Mouse (Mus musculus): ENCODE measurements around the gene Chn2.

Chn2 gene

GRCm38 (mm10) chr6:54231769-54232558 lies 192.6 kb downstream of the Chn2 start:
- DNase-seq (ENCODE audit: low spot score in 2 of 2), result no peak

GRCm38 (mm10) chr6:54236441-54236840 lies 197.1 kb downstream of the Chn2 start:
- DNase-seq (ENCODE audit: low spot score in 2 of 2), result no peak

GRCm38 (mm10) chr6:54241761-54242160 lies 202.4 kb downstream of the Chn2 start:
- DNase-seq (ENCODE audit: low spot score in 2 of 2), result no peak

- peak in 1 of 2 experiments; percentile 41 for DNase-seq (ENCODE audit: low spot score in 2 of 2)
Observed at GRCm38 (mm10) chr6:54242286-54242685, 202.9 kb downstream of the Chn2 start.

- no peak for DNase-seq (ENCODE audit: low spot score in 2 of 2)
Observed at GRCm38 (mm10) chr6:54248354-54249252, 209.2 kb downstream of the Chn2 start.

GRCm38 (mm10) chr6:54251401-54252191 lies 212.2 kb downstream of the Chn2 start:
- no peak for DNase-seq (ENCODE audit: low spot score in 2 of 2)

GRCm38 (mm10) chr6:54253206-54253605 lies 213.9 kb downstream of the Chn2 start:
- DNase-seq (ENCODE audit: low spot score in 2 of 2), result no peak

- DNase-seq (ENCODE audit: low spot score in 2 of 2), result no peak
Observed at GRCm38 (mm10) chr6:54253881-54254280, 214.5 kb downstream of the Chn2 start.

GRCm38 (mm10) chr6:54254759-54255158 lies 215.4 kb downstream of the Chn2 start:
- DNase-seq (ENCODE audit: low spot score in 2 of 2), result no peak

- no peak for DNase-seq (ENCODE audit: low spot score in 2 of 2)
Observed at GRCm38 (mm10) chr6:54255321-54255720, 216.0 kb downstream of the Chn2 start.

- no peak for DNase-seq (ENCODE audit: low spot score in 2 of 2)
Observed at GRCm38 (mm10) chr6:54256397-54256796, 217.0 kb downstream of the Chn2 start.

- DNase-seq (ENCODE audit: low spot score in 2 of 2), result no peak
Observed at GRCm38 (mm10) chr6:54257552-54257951, 218.2 kb downstream of the Chn2 start.

- no peak for DNase-seq (ENCODE audit: low spot score in 2 of 2)
Observed at GRCm38 (mm10) chr6:54258462-54258861, 219.1 kb downstream of the Chn2 start.

- no peak for DNase-seq (ENCODE audit: low spot score in 2 of 2)
Observed at GRCm38 (mm10) chr6:54262732-54263131, 223.4 kb downstream of the Chn2 start.

GRCm38 (mm10) chr6:54263890-54264289 lies 224.5 kb downstream of the Chn2 start:
- DNase-seq (ENCODE audit: low spot score in 2 of 2), result no peak

- no peak for DNase-seq (ENCODE audit: low spot score in 2 of 2)
Observed at GRCm38 (mm10) chr6:54264537-54264936, 225.2 kb downstream of the Chn2 start.

- DNase-seq (ENCODE audit: low spot score in 2 of 2), result no peak
Observed at GRCm38 (mm10) chr6:54265384-54265783, 226.0 kb downstream of the Chn2 start.

- DNase-seq (ENCODE audit: low spot score in 2 of 2), result no peak
Observed at GRCm38 (mm10) chr6:54272556-54273378, 233.4 kb downstream of the Chn2 start.

GRCm38 (mm10) chr6:54273379-54273730 lies 234.0 kb downstream of the Chn2 start:
- no peak for DNase-seq (ENCODE audit: low spot score in 2 of 2)

GRCm38 (mm10) chr6:54277234-54277633 lies 237.9 kb downstream of the Chn2 start:
- DNase-seq (ENCODE audit: low spot score in 2 of 2), result no peak

- DNase-seq (ENCODE audit: low spot score in 2 of 2), result no peak
Observed at GRCm38 (mm10) chr6:54277828-54278227, 238.5 kb downstream of the Chn2 start.
